Mouse (Mus musculus): ENCODE measurements around the gene Ttc7b.

DNA sequence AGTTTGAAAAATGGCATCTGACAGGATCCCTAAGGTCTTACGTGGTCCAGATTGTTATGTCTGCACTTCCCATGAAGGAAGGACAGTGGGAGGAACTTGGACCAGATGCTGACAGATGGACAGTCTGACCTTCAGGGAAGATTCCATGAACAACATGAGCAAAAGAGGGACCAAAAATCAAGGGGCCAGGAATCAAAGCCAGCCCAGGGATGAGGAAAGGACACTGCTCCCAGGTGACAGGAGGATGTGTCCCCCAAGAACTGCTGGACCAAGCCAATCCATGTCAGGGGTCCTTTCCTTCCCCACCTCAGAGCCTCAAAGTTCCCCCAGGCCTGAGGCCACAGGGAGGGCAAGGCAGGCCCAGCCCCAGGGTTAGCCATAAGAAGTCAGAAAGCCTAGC, 6.0 kb downstream of the Ttc7b start:
- TF ChIP-seq CTCF (IDR thresholded peaks at IDR 0.05; ENCODE audit: borderline replicate concordance, extremely low read depth, insufficient read depth, insufficient read length) (no peak), POLR2A (IDR thresholded peaks at IDR 0.05; ENCODE audit: borderline replicate concordance, extremely low read depth, insufficient read depth, insufficient read length, poor library complexity, severe bottlenecking) (no peak)

All from brain, embryonic 14.5 days (tissue).